Mouse (Mus musculus) adrenal gland, postnatal 10 days (tissue): ENCODE data around the gene Styk1. TPM values are rescaled to one million over a fixed set of nuclear protein-coding genes. Genes with fewer than 3 reads are reported as not detected.

Experiments used
- DNase-seq: peaks from one replicate; pipeline ENCODE4 v3.0.0; 2021; ENCODE audit warnings: mixed read lengths
- long read RNA-seq, 2 experiments: library from polyadenylated mRNA; stranded (forward); transcript quantifications; one replicate each; pipeline ENCODE4 v2.0.0; 2021
- total RNA-seq, 2 experiments: library from RNA; stranded (reverse); gene quantifications; 2 replicates each; pipeline ENCODE4 v1.2.3; 2021

Styk1 gene
- total RNA-seq = under 1 TPM; 0.36 to 0.67 TPM
- long read RNA-seq, experiment 1 = 0 reads
- long read RNA-seq, experiment 2, partial matches to known transcripts = 0 of 2 reads
- long read RNA-seq, experiment 2, other reads (novel, unspliced or antisense) = 2 of 2 reads

- DNase-seq = peak; percentile 85
Measured at GRCm38 (mm10) chr6:131353352-131353919, at the start of gene Styk1. Gene Styk1 (minus strand): TSS chr6:131353597.

GRCm38 (mm10) chr6:131403036-131403435 lies 49.6 kb upstream of the Styk1 start:
- no peak for DNase-seq

GRCm38 (mm10) chr6:131402606-131403005 lies 49.2 kb upstream of the Styk1 start:
- no peak for DNase-seq

GRCm38 (mm10) chr6:131401259-131401658 lies 47.9 kb upstream of the Styk1 start:
- DNase-seq = no peak

GRCm38 (mm10) chr6:131396650-131397049 lies 43.3 kb upstream of the Styk1 start:
- DNase-seq = no peak

- no peak for DNase-seq
Measured at GRCm38 (mm10) chr6:131393873-131394660, 40.7 kb upstream of the Styk1 start.

- DNase-seq = peak; percentile 94
Measured at GRCm38 (mm10) chr6:131388040-131389021, 34.9 kb upstream of the Styk1 start, which contains the start of gene Ybx3. Gene Ybx3 (minus strand): TSS chr6:131388476.

GRCm38 (mm10) chr6:131387221-131388039 lies 34.0 kb upstream of the Styk1 start:
- peak; percentile 78 for DNase-seq

GRCm38 (mm10) chr6:131386416-131387019 lies 33.1 kb upstream of the Styk1 start:
- no peak for DNase-seq

- no peak for DNase-seq
Measured at GRCm38 (mm10) chr6:131385469-131385868, 32.1 kb upstream of the Styk1 start.

- DNase-seq = no peak
Measured at GRCm38 (mm10) chr6:131383713-131384330, 30.4 kb upstream of the Styk1 start.

- DNase-seq = peak; percentile 77
Measured at GRCm38 (mm10) chr6:131382984-131383337, 29.6 kb upstream of the Styk1 start.

GRCm38 (mm10) chr6:131382232-131382983 lies 29.0 kb upstream of the Styk1 start:
- DNase-seq = peak; percentile 66

- DNase-seq = no peak
Measured at GRCm38 (mm10) chr6:131378858-131379428, 25.5 kb upstream of the Styk1 start.

GRCm38 (mm10) chr6:131377378-131377777 lies 24.0 kb upstream of the Styk1 start:
- no peak for DNase-seq

- no peak for DNase-seq
Measured at GRCm38 (mm10) chr6:131374594-131375340, 21.4 kb upstream of the Styk1 start.

GRCm38 (mm10) chr6:131373160-131373559 lies 19.8 kb upstream of the Styk1 start:
- DNase-seq = no peak

- no peak for DNase-seq
Measured at GRCm38 (mm10) chr6:131370767-131371166, 17.4 kb upstream of the Styk1 start.
